Mouse (Mus musculus) heart, embryonic 15.5 days (tissue): ENCODE measurements at regions not wholly inside any gene's neighbourhood (a gene's known extent, or its start where the extent isn't known, plus 50 kb on each side); places are given as distances from the start of the nearest gene placed in this dataset.

Experiments
- ATAC-seq: fragments of 200-750 bp; cut with Nextera tagmentation; replicated peaks from 2 replicates; pipeline ENCODE4 v1.8.0; 2017; ENCODE audit warnings: low read depth, moderate TSS enrichment; ENCODE audit not compliant: insufficient number of reproducible peaks, insufficient read depth, low FRiP score
- H3K27ac ChIP-seq: fragments of 300-500 bp; sonication (generic); 2 replicates; pipeline ENCODE4 v1.5.1; 2015; ENCODE audit warnings: mild to moderate bottlenecking, inconsistent platforms
- H3K27me3 ChIP-seq: fragments of 300-500 bp; sonication (generic); 2 replicates; pipeline ENCODE4 v1.6.1; 2015; ENCODE audit warnings: inconsistent platforms
- H3K36me3 ChIP-seq: fragments of 300-500 bp; sonication (generic); 2 replicates; pipeline ENCODE4 v1.6.1; 2015; ENCODE audit warnings: mild to moderate bottlenecking, inconsistent platforms
- H3K4me1 ChIP-seq: fragments of 300-500 bp; sonication (generic); replicated peaks from 2 replicates; pipeline ENCODE4 v1.6.1; 2015; ENCODE audit warnings: inconsistent platforms
- H3K4me2 ChIP-seq: fragments of 300-500 bp; sonication (generic); 2 replicates; pipeline ENCODE4 v1.6.1; 2015; ENCODE audit warnings: inconsistent platforms, mild to moderate bottlenecking, moderate library complexity
- H3K4me3 ChIP-seq: fragments of 300-500 bp; sonication (generic); 2 replicates; pipeline ENCODE4 v1.5.1; 2015; ENCODE audit warnings: mild to moderate bottlenecking, inconsistent platforms
- H3K9ac ChIP-seq: fragments of 300-500 bp; sonication (generic); 2 replicates; pipeline ENCODE4 v1.6.1; 2015; ENCODE audit warnings: mild to moderate bottlenecking, inconsistent platforms
- H3K9me3 ChIP-seq: fragments of 300-500 bp; sonication (generic); replicated peaks from 2 replicates; pipeline ENCODE4 v1.6.1; 2016; ENCODE audit warnings: inconsistent platforms
- WGBS: fragments of 180-500 bp; shearing (Covaris S2); methylation state at CpG from one replicate; pipeline ENCODE4 v1.1.7; 2015; ENCODE audit warnings: mixed read lengths; 5-methylcytosine and 5-hydroxymethylcytosine counted together

DNA sequence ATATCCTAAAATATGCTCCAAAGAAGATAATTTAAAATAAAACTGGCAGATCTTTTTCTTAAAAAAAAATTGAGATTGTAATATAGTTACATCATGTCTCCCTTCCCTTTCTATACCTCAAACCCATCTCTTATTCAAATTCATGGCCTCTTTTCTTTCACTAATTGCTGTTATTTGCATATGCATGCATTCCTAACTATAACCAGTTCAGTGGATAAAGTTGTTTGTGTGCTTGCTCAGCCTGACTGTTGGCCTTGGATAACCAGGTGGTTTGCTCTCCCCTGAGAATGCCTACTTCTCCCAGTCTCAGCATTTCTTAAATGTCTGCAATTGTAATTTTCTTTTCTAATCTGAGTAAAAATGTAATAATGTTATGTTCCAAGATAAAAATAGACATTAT, 2154.8 kb downstream of the 4930444P10Rik start:
- Histone ChIP-seq H3K27ac (no peak overlapping the region), H3K9ac (no peak overlapping the region), H3K4me3 (no peak overlapping the region), H3K4me2 (no peak overlapping the region), H3K27me3 (no peaks in the 10 kb centered on the region), H3K36me3 (no peaks in the 10 kb centered on the region), H3K4me1 (no peaks in the 10 kb centered on the region), H3K9me3 (no peaks in the 10 kb centered on the region)
- ATAC-seq: no peak

DNA sequence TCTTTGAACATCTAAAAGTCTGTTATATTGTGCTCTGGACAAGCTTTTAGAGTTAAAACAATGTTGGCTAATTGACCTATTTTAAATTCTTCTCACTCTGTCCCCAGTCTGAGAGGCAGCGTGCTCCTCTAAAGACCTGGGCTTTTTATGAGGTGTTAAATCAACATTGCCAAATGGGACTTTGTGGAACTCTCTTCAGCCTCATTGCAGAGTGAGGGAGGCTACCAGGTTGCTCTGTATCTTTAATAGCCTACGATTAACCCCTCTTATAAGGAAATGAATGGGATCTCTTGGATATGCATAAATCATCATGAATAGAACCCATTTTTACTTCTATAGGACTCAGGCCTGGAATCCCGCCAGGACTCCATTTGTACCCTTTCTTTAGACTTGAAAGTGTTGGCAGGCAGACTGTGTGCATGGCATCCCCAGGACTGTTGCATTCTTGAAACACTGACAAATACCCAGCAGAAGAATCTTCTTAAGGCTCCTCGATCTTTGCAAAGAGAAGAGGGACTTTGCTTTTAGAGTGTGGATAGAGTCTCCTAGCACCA, 2157.1 kb downstream of the 4930444P10Rik start:
- no peak overlapping the region for H3K4me2 ChIP-seq
- WGBS: 49% methylated on average over 4 of the region's 4 CpGs
- H3K27ac ChIP-seq: no peak overlapping the region
- H3K27me3 ChIP-seq: no peaks in the 10 kb centered on the region
- H3K36me3 ChIP-seq: no peaks in the 10 kb centered on the region
- no peak for ATAC-seq
- H3K9me3 ChIP-seq: no peaks in the 10 kb centered on the region
- no peaks in the 10 kb centered on the region for H3K4me1 ChIP-seq
- no peak overlapping the region for H3K4me3 ChIP-seq
- H3K9ac ChIP-seq: no peak overlapping the region

DNA sequence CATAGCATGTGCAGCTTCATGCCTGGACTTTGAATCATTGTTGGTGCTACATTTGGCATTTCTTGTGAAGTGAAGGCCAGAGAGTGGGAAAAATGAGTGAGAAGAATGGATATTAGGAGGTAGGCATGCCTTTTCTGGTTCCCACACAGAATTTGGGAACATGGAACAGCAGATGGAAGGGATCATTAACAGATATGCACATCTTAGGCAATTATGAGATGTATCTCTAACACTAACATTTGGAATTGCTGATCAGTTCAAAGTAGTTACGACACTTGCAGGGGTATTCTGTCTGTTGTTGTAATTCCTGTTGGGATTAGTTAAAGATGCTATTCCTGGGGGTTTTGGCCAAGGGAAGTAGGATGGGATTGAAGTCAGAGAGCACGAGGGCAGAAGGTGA, 2164.4 kb downstream of the 4930444P10Rik start:
- Histone ChIP-seq H3K4me1 (no peaks in the 10 kb centered on the region), H3K36me3 (no peaks in the 10 kb centered on the region), H3K9me3 (no peaks in the 10 kb centered on the region), H3K9ac (no peak overlapping the region), H3K27ac (no peak overlapping the region), H3K27me3 (no peaks in the 10 kb centered on the region), H3K4me2 (no peak overlapping the region), H3K4me3 (no peak overlapping the region)
- WGBS: 67% methylated on average over 2 of the region's 2 CpGs
- ATAC-seq: no peak

DNA sequence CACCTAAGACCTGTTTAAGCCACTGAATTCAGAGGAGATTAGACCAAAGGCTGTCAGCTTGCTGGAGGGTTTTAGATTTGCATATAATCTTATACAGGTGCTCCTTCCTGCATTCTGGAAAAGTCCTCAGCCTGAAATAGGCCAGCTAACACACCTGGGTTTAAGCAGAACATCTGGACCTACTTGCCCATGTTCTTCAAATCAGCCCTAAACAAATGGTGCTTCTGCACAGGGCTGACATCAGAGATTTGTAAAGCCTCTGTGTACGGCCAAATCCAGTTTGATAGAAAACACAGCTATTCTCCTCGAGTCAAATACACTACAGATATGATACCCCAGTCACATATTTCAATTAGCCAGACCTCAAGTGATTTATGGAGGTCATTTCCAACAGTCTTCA, 2165.2 kb downstream of the 4930444P10Rik start:
- H3K9me3 ChIP-seq: no peaks in the 10 kb centered on the region
- WGBS: 41% methylated on average over 2 of the region's 2 CpGs
- H3K9ac ChIP-seq: no peak overlapping the region
- no peaks in the 10 kb centered on the region for H3K36me3 ChIP-seq
- no peak overlapping the region for H3K4me2 ChIP-seq
- H3K4me1 ChIP-seq: no peaks in the 10 kb centered on the region
- no peak for ATAC-seq
- no peaks in the 10 kb centered on the region for H3K27me3 ChIP-seq
- H3K27ac ChIP-seq: no peak overlapping the region
- H3K4me3 ChIP-seq: no peak overlapping the region

DNA sequence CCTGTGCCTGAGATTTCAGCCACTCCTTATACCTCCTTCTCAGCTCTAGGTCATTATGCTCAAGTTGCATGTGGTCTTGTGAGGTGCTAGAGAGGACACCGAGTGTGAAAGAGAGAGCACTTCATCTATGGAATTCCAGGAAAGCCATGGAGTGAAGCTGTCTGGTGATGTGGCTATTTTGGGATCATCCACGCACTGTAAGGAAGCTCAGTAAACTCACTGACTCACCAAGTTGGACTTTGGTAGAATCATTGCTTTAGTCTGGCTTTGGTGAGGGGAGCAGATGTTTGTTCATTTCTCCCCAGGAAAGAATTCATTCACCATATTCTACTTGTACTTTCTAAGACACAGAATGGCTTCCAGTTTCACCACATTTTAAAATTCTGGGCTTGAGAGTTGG, 2167.1 kb downstream of the 4930444P10Rik start:
- Histone ChIP-seq H3K4me3 (no peak overlapping the region), H3K36me3 (no peaks in the 10 kb centered on the region), H3K4me1 (no peaks in the 10 kb centered on the region), H3K4me2 (no peak overlapping the region), H3K27ac (no peak overlapping the region), H3K9me3 (no peaks in the 10 kb centered on the region), H3K27me3 (no peaks in the 10 kb centered on the region), H3K9ac (no peak overlapping the region)
- ATAC-seq: no peak
- WGBS: 35% methylated on average over 2 of the region's 2 CpGs

DNA sequence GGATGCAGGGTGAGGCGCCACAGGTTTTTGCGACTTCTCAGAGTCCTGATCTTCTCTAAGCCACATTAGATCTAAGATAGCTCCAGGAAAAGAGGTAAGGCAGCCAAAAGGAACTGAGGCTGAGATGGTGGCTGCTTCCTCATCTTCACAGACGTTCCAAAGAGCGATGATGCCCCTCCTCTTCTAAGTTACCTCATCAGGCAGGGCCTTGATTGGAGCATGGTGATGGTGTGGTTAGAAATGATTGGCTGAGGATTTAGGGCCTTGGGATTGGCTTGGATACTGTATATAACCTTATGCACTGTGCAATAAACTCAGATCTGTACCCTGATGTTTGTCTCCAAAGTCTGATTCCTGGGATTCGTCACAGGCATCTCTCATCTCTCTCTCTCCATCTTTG, 2177.9 kb downstream of the 4930444P10Rik start:
- no peak for ATAC-seq
- H3K4me2 ChIP-seq: no peak overlapping the region
- H3K27me3 ChIP-seq: no peaks in the 10 kb centered on the region
- no peaks in the 10 kb centered on the region for H3K9me3 ChIP-seq
- no peaks in the 10 kb centered on the region for H3K4me1 ChIP-seq
- 84% methylated on average over 5 of the region's 5 CpGs for WGBS
- no peaks in the 10 kb centered on the region for H3K36me3 ChIP-seq
- H3K4me3 ChIP-seq: no peak overlapping the region
- H3K9ac ChIP-seq: no peak overlapping the region
- no peak overlapping the region for H3K27ac ChIP-seq

DNA sequence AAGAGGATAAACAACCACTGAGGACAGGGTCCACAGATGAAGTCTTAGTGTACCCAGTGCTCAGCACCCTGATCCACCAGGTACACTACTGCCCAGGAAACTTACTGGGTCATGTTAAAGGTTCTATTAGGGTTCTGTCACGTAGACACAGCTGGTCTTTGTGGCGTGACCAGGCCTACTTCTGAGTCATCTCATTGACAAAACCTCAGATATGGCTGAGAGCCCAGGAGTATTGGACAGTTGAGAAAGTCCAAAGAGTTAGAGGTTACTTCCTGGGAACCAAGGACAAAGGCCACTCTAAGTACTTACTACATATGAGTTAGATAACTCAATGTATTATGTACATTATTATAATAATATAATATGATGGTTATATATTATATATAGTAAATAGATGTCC, 2214.0 kb downstream of the 4930444P10Rik start:
- H3K4me3 ChIP-seq: no peak overlapping the region
- no peaks in the 10 kb centered on the region for H3K4me1 ChIP-seq
- 74% methylated on average over 2 of the region's 2 CpGs for WGBS
- H3K9me3 ChIP-seq: no peaks in the 10 kb centered on the region
- H3K9ac ChIP-seq: no peak overlapping the region
- no peak for ATAC-seq
- H3K27me3 ChIP-seq: no peaks in the 10 kb centered on the region
- H3K4me2 ChIP-seq: no peak overlapping the region
- no peak overlapping the region for H3K27ac ChIP-seq
- no peaks in the 10 kb centered on the region for H3K36me3 ChIP-seq

DNA sequence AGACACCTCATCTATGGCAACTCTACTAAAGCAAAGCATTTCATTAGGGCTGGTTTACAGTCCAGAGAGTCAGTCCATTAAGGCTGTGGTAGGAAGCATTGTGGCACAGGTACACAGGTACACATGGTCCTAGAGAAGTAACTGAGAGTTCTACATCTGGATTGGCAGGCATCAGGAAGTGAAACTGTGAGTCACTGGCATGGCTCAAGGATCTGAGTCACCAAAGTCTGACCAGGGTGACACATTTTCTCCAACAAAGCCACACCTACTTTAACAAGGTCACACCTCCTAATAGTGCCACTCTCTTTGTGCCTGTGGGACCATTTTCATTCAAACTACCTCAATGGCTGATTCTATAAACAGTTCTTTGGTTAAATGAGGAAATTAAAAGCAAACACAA, 2219.2 kb downstream of the 4930444P10Rik start:
- no peak for ATAC-seq

DNA sequence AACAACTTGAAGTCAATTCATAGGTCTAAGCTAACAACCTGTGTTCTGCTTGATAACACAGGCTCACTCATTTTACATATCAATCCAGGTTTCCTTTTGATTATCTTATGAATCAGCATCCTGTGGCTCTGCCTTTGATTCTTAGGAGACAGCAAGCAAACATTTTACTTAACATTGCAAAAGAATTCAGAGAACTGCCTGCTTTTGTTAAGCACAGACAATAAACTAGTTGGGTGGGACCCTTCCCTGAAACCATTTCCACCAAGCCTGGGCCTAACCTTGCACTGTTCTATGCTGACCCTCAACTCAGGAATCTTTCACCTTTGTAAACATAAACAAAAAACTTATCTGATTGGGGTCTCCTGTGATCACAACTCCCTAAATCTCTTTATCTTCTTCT, 2220.6 kb downstream of the 4930444P10Rik start:
- Histone ChIP-seq H3K27me3 (no peaks in the 10 kb centered on the region), H3K9me3 (no peaks in the 10 kb centered on the region), H3K4me3 (no peak overlapping the region), H3K9ac (no peak overlapping the region), H3K36me3 (no peaks in the 10 kb centered on the region), H3K4me1 (no peaks in the 10 kb centered on the region), H3K4me2 (no peak overlapping the region), H3K27ac (no peak overlapping the region)
- no peak for ATAC-seq

More for the DNA sequence above, 2219.2 kb downstream of the 4930444P10Rik start:
- Histone ChIP-seq H3K9ac (no peak overlapping the region), H3K4me1 (no peaks in the 10 kb centered on the region), H3K4me2 (no peak overlapping the region), H3K36me3 (no peaks in the 10 kb centered on the region), H3K27ac (no peak overlapping the region), H3K27me3 (no peaks in the 10 kb centered on the region), H3K9me3 (no peaks in the 10 kb centered on the region), H3K4me3 (no peak overlapping the region)

DNA sequence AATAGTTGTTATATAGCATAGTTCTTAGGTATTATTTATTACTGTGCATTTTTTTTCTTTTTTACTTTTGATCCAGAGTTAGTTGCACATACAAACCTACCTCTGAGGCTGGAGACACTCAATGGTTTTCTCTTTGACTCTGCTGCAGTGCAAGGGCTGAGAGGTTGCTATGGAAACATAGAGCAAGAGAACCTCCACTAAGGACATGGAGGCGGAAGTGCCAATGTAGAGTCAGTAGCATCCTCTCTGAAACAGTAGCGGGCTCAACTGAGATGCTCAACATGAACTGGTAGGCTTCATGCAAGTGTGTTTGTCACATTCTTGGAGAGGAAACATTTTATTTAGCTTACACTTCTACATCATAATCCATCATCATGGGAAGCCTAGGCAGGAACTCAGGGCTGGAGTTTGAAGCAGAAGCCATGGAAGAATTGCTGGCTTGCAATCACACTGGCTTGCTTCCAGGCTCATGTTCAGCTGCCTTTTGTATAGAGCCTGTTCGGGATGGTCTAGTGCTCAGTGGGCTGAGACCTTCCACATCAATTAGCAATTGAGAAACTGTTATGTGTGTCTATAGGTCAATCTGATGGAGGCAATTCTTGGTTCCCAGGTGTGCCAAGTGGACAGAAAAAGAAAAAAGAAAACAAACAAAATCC, 2222.4 kb downstream of the 4930444P10Rik start:
- no peaks in the 10 kb centered on the region for H3K9me3 ChIP-seq
- 75% methylated on average over 3 of the region's 3 CpGs for WGBS
- no peak overlapping the region for H3K4me2 ChIP-seq
- H3K9ac ChIP-seq: no peak overlapping the region
- no peaks in the 10 kb centered on the region for H3K27me3 ChIP-seq
- H3K4me1 ChIP-seq: no peaks in the 10 kb centered on the region
- ATAC-seq: no peak
- no peaks in the 10 kb centered on the region for H3K36me3 ChIP-seq
- no peak overlapping the region for H3K4me3 ChIP-seq
- no peak overlapping the region for H3K27ac ChIP-seq

DNA sequence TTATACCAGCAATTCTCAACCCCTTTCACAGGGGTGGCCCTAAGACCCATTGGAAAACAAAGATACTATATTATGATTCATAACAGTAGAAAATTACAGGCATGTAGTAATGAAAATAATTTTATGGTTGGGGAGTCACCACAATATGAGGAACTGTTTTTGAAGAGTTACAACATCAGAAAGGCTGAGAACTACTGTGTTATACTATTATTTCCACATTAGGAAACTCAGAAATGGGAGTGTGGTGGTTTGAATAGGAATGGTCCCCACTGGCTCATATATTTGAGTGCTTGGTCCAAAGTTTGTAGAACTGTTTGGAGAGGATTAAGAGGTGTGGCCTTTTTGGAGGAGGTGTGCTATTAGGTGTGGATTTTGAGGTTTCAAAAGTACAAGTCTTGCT, 2227.4 kb downstream of the 4930444P10Rik start:
- Histone ChIP-seq H3K27me3 (no peaks in the 10 kb centered on the region), H3K4me3 (no peak overlapping the region), H3K36me3 (no peaks in the 10 kb centered on the region), H3K9ac (no peak overlapping the region), H3K4me2 (no peak overlapping the region), H3K4me1 (no peaks in the 10 kb centered on the region), H3K27ac (no peak overlapping the region), H3K9me3 (no peaks in the 10 kb centered on the region)
- ATAC-seq: no peak

DNA sequence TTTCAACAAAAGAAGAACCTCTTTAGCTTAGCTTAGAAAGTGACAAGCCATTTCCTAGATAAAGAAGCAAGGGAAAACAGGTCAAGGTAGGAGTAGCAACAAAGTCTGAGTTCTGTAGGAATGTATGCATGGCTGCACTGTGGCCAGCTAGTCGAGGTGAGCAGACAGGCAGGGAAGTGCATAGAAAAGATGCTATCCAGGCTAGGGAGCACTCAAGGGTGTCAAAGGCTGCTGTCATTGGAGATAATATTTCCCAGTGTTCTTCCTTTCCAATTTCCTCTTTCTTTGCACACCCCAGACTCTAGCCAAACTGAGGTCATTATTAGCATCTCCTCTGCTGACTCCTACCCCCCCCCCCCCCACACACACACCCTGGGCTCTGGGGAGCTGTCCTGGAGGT, 2229.4 kb downstream of the 4930444P10Rik start:
- Histone ChIP-seq H3K27ac (no peak overlapping the region), H3K9ac (no peak overlapping the region), H3K4me3 (no peak overlapping the region), H3K36me3 (no peaks in the 10 kb centered on the region), H3K4me1 (no peaks in the 10 kb centered on the region), H3K27me3 (no peaks in the 10 kb centered on the region), H3K9me3 (no peaks in the 10 kb centered on the region), H3K4me2 (no peak overlapping the region)
- no peak for ATAC-seq
- 29% methylated on average over 1 of the region's 1 CpGs for WGBS
